Mouse (Mus musculus) heart, adult 2 months (tissue): Measurements from ENCODE around the gene Txk.

Experiments
- CTCF ChIP-seq: fragments of 200-600 bp; IDR thresholded peaks from 2 replicates; pipeline ENCODE4 v1.8.1; 2022; ENCODE audit warnings: antibody characterized with exemption, mild to moderate bottlenecking, moderate library complexity
- POLR2A ChIP-seq: fragments of 200-500 bp; IDR thresholded peaks from 2 replicates; pipeline ENCODE4 v1.6.1; 2011; ENCODE audit warnings: mild to moderate bottlenecking, low read depth, low read length, control low read depth; ENCODE audit not compliant: insufficient read depth

DNA sequence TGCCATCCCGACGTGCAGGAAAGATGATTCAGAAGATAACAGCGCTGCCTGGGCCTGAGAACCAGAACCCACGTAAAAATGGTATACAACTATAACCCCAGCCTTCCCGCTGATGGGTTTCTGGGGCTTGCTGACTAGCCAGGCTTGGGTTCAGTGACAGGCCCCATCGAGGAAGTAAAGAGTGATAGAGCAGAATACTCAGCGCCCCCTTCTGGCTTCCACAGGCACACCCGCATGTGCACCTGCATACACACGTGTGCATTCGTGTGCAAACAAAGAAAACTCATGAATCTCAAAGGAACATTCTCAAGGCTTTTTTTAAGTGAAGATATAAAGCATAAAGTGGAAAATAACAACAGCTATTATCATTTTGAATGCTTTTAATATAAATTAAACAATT, 106.4 kb downstream of the Txk start:
- TF ChIP-seq CTCF (no peak), POLR2A (no peak)
